Mouse (Mus musculus): ENCODE data around the gene Samd4. TPM values are rescaled to one million over a fixed set of nuclear protein-coding genes. Genes with fewer than 3 reads are reported as not detected.

Samd4 gene
- polyA plus RNA-seq, 1 experiment: 17.6 TPM

DNA sequence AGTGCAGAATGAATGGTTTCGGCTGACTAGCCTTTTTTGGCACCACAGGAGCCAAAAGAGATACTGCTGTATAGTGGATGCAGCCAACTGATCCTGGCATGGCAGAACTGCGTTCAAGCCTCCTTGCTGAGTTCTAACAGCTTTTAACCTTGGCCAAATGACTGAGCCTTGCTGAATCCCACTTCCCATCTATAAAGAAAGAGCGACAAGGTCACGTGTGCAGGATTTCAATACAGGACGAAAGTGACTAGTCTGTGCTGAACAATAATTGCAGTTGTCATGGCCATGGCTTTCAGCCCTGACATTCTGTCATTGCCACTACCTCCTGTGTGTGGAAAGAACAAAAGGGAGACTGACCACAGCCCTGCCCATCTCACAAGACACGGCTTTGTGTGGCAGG, 99.5 kb downstream of the Samd4 start:
- Histone ChIP-seq H3K36me3 (ENCODE audit: control insufficient read depth, insufficient read depth, low read length, poor library complexity, severe bottlenecking) (no peaks in the 10 kb centered on the region), H3K4me3 (ENCODE audit: low read depth, low read length) (no peak overlapping the region), H3K9ac (ENCODE audit: low read depth, poor library complexity, severe bottlenecking) (no peak overlapping the region), H3K27me3 (ENCODE audit: control insufficient read depth, insufficient read depth, low read length, poor library complexity, severe bottlenecking) (no peaks in the 10 kb centered on the region), H3K9me3 (replicated peaks; ENCODE audit: control insufficient read depth, insufficient read depth, low read length, poor library complexity, severe bottlenecking) (no peaks in the 10 kb centered on the region), H3K27ac (ENCODE audit: insufficient read depth, low read length) (no peak overlapping the region), H3K4me1 (ENCODE audit: control insufficient read depth, insufficient read depth, low read length) (no peaks in the 10 kb centered on the region)
- TF ChIP-seq CTCF (IDR thresholded peaks at IDR 0.05; ENCODE audit: low read depth, low read length) (no peak), EP300 (IDR thresholded peaks at IDR 0.05; ENCODE audit: insufficient read depth, low read depth, low read length) (no peak), POLR2A (IDR thresholded peaks at IDR 0.05; ENCODE audit: insufficient read depth, low read length) (no peak)

DNA sequence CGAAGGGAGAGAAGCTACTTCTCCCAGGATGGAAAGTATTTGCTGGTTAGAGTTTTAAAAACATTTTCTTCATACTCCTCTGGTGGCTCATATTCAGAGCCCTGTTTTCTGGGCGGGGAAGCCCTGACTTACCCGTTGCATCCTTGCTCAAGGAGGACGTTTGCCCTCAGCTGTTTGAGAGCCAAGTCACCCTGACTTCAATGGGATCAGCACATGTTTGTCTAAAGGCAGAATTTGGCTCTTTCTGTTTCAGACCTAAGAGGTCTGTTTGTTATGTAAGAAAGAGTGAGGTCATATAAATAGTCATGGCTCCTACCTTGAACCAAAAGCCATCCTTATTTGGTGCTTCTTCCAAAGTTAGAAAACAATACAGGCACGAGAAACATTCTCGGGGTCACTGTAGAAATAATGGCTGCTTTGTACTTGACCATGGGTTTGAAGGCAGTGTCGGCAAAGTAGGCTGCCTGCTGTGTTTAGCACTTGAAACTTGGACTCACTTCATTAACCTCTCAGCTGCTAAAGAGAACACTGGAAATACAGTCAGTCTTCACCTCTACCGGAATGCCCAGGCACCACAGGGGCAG, 102.0 kb downstream of the Samd4 start:
- Histone ChIP-seq H3K36me3 (ENCODE audit: control insufficient read depth, insufficient read depth, low read length, poor library complexity, severe bottlenecking) (no peaks in the 10 kb centered on the region), H3K4me1 (ENCODE audit: control insufficient read depth, insufficient read depth, low read length) (no peaks in the 10 kb centered on the region), H3K27me3 (ENCODE audit: control insufficient read depth, insufficient read depth, low read length, poor library complexity, severe bottlenecking) (no peaks in the 10 kb centered on the region), H3K9me3 (replicated peaks; ENCODE audit: control insufficient read depth, insufficient read depth, low read length, poor library complexity, severe bottlenecking) (no peaks in the 10 kb centered on the region), H3K27ac (ENCODE audit: insufficient read depth, low read length) (no peak overlapping the region), H3K4me3 (ENCODE audit: low read depth, low read length) (no peak overlapping the region), H3K9ac (ENCODE audit: low read depth, poor library complexity, severe bottlenecking) (no peak overlapping the region)
- TF ChIP-seq EP300 (IDR thresholded peaks at IDR 0.05; ENCODE audit: insufficient read depth, low read depth, low read length): no peak
- no peak for TF ChIP-seq POLR2A (IDR thresholded peaks at IDR 0.05; ENCODE audit: insufficient read depth, low read length)
- TF ChIP-seq CTCF (IDR thresholded peaks at IDR 0.05; ENCODE audit: low read depth, low read length): no peak

DNA sequence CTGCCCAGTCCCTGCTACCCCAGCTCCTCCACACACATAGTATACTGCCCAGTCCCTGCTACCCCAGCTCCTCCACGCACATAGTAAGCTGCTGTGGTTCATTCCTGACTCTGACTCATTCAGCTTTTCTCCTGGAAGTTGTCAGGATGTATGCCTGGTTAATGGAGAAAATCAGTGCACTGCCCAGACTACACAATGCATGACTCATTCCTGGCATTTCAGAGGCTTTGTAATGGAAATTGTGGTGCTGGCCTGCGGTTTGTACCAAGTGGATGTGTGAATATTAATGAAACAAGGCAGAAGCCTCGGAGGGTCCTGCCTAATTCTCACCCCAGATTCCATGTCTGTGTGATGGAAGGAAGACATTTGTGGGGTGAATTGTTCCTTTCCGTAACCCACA, 107.0 kb downstream of the Samd4 start:
- no peaks in the 10 kb centered on the region for H3K27me3 ChIP-seq (ENCODE audit: control insufficient read depth, insufficient read depth, low read length, poor library complexity, severe bottlenecking)
- no peaks in the 10 kb centered on the region for H3K36me3 ChIP-seq (ENCODE audit: control insufficient read depth, insufficient read depth, low read length, poor library complexity, severe bottlenecking)
- TF ChIP-seq POLR2A (IDR thresholded peaks at IDR 0.05; ENCODE audit: insufficient read depth, low read length): no peak
- no peak for TF ChIP-seq EP300 (IDR thresholded peaks at IDR 0.05; ENCODE audit: insufficient read depth, low read depth, low read length)
- no peak for TF ChIP-seq CTCF (IDR thresholded peaks at IDR 0.05; ENCODE audit: low read depth, low read length)
- no peak overlapping the region for H3K9ac ChIP-seq (ENCODE audit: low read depth, poor library complexity, severe bottlenecking)
- H3K27ac ChIP-seq (ENCODE audit: insufficient read depth, low read length): no peak overlapping the region
- H3K4me1 ChIP-seq (ENCODE audit: control insufficient read depth, insufficient read depth, low read length): no peaks in the 10 kb centered on the region
- H3K4me3 ChIP-seq (ENCODE audit: low read depth, low read length): no peak overlapping the region
- peaks cover 7% of the 10 kb centered on the region; the same call in 1 of the 2 replicates for H3K9me3 ChIP-seq (replicated peaks; ENCODE audit: control insufficient read depth, insufficient read depth, low read length, poor library complexity, severe bottlenecking)

DNA sequence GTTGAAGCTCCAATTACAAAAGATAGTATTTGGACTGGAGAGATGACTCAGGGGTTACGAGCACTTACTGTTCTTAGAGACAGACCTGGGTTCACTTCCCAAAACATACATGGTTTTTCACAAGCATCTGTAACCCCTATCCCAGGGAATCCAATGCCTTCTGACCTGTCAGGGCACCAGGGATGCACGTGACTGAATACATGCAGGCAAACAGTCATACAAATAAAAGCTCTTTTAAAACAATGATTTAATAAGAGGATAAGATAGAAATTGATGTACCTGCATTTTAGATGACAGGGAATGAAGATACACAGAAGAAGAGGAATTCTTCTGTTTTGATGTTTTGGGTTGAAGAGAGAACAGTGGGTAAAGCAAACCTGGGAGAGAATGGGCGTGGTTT, 107.8 kb downstream of the Samd4 start:
- H3K9ac ChIP-seq (ENCODE audit: low read depth, poor library complexity, severe bottlenecking): no peak overlapping the region
- no peak overlapping the region for H3K4me3 ChIP-seq (ENCODE audit: low read depth, low read length)
- peaks cover 7% of the 10 kb centered on the region; the same call in 1 of the 2 replicates for H3K9me3 ChIP-seq (replicated peaks; ENCODE audit: control insufficient read depth, insufficient read depth, low read length, poor library complexity, severe bottlenecking)
- no peaks in the 10 kb centered on the region for H3K36me3 ChIP-seq (ENCODE audit: control insufficient read depth, insufficient read depth, low read length, poor library complexity, severe bottlenecking)
- H3K4me1 ChIP-seq (ENCODE audit: control insufficient read depth, insufficient read depth, low read length): no peaks in the 10 kb centered on the region
- TF ChIP-seq EP300 (IDR thresholded peaks at IDR 0.05; ENCODE audit: insufficient read depth, low read depth, low read length) (no peak), POLR2A (IDR thresholded peaks at IDR 0.05; ENCODE audit: insufficient read depth, low read length) (no peak), CTCF (IDR thresholded peaks at IDR 0.05; ENCODE audit: low read depth, low read length) (no peak)
- H3K27me3 ChIP-seq (ENCODE audit: control insufficient read depth, insufficient read depth, low read length, poor library complexity, severe bottlenecking): no peaks in the 10 kb centered on the region
- no peak overlapping the region for H3K27ac ChIP-seq (ENCODE audit: insufficient read depth, low read length)

DNA sequence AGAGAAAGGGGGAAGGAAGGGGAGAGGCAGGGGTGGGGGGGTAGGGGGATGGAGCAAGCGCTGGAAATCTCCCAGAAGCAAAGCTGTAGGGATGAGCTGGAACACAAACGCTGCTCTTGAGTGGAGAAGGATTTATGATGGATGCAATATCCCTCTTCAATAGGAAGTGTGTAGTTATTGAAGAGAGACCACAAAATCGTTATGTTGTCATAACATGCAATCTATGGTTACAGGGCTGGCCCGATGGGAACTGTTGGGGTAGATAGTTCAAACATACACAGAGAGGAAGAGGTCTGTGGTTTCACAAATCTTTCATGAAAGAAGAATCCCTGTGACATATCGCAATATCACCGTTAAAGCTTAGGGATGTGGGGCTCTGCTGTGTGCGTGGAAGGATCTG, 112.0 kb downstream of the Samd4 start:
- Histone ChIP-seq H3K36me3 (ENCODE audit: control insufficient read depth, insufficient read depth, low read length, poor library complexity, severe bottlenecking) (no peaks in the 10 kb centered on the region), H3K4me3 (ENCODE audit: low read depth, low read length) (no peak overlapping the region)

DNA sequence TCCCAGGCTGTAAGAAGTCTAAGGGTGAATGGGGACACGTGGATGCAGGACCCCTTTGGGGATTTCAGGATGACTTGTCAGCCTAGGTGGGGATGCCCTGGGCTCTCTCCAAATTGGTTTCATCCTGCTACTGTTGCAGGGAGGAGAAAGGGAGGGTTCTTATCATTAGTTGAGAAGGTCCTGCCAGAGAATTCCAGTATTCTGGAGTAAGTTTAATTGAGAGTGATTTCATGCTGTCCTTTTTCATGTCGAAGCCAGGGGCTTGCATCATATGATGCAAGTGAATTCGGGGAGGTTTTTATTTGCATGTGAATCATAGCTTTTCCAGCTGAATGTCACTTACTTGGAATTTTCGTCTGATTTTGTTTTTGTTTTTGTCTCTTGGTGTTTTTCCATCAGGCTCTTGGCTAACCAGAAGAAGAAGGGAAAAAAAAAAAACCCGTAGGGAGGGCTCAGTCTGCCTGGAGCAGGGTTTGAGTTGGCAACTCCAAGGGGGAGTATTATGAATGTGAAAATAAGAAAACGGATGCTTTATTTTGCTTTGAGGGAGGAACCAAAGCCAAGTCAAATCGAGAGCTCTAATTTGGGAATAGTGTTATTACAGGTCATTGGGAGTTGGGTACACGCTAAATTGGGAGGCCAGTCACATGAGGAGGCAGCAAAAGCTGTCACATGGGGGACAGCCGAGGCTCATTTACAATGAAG, 116.8 kb downstream of the Samd4 start:
- Histone ChIP-seq H3K27me3 (ENCODE audit: control insufficient read depth, insufficient read depth, low read length, poor library complexity, severe bottlenecking) (no peaks in the 10 kb centered on the region), H3K27ac (ENCODE audit: insufficient read depth, low read length) (no peak overlapping the region), H3K9ac (ENCODE audit: low read depth, poor library complexity, severe bottlenecking) (no peak overlapping the region), H3K36me3 (ENCODE audit: control insufficient read depth, insufficient read depth, low read length, poor library complexity, severe bottlenecking) (no peaks in the 10 kb centered on the region), H3K4me1 (ENCODE audit: control insufficient read depth, insufficient read depth, low read length) (no peaks in the 10 kb centered on the region), H3K9me3 (replicated peaks; ENCODE audit: control insufficient read depth, insufficient read depth, low read length, poor library complexity, severe bottlenecking) (no peaks in the 10 kb centered on the region), H3K4me3 (ENCODE audit: low read depth, low read length) (no peak overlapping the region)
- TF ChIP-seq CTCF (IDR thresholded peaks at IDR 0.05; ENCODE audit: low read depth, low read length) (no peak), EP300 (IDR thresholded peaks at IDR 0.05; ENCODE audit: insufficient read depth, low read depth, low read length) (no peak), POLR2A (IDR thresholded peaks at IDR 0.05; ENCODE audit: insufficient read depth, low read length) (no peak)

More for the DNA sequence above, 112.0 kb downstream of the Samd4 start:
- Histone ChIP-seq H3K27me3 (ENCODE audit: control insufficient read depth, insufficient read depth, low read length, poor library complexity, severe bottlenecking) (no peaks in the 10 kb centered on the region), H3K9ac (ENCODE audit: low read depth, poor library complexity, severe bottlenecking) (no peak overlapping the region), H3K27ac (ENCODE audit: insufficient read depth, low read length) (no peak overlapping the region), H3K4me1 (ENCODE audit: control insufficient read depth, insufficient read depth, low read length) (no peaks in the 10 kb centered on the region), H3K9me3 (replicated peaks; ENCODE audit: control insufficient read depth, insufficient read depth, low read length, poor library complexity, severe bottlenecking) (peaks cover 7% of the 10 kb centered on the region; the same call in 1 of the 2 replicates)
- TF ChIP-seq EP300 (IDR thresholded peaks at IDR 0.05; ENCODE audit: insufficient read depth, low read depth, low read length) (no peak), CTCF (IDR thresholded peaks at IDR 0.05; ENCODE audit: low read depth, low read length) (no peak), POLR2A (IDR thresholded peaks at IDR 0.05; ENCODE audit: insufficient read depth, low read length) (no peak)
